Mouse (Mus musculus) lung, postnatal 36 days (tissue): ENCODE measurements around the gene Frrs1.

Source experiments
- DNase-seq: peaks from one replicate; pipeline ENCODE4 v3.0.0; 2022; ENCODE audit warnings: mixed read lengths

Gene Frrs1

GRCm38 (mm10) chr3:116848936-116849335 is 10.3 kb upstream of the Frrs1 start:
- DNase-seq: peak; percentile 13

DNA sequence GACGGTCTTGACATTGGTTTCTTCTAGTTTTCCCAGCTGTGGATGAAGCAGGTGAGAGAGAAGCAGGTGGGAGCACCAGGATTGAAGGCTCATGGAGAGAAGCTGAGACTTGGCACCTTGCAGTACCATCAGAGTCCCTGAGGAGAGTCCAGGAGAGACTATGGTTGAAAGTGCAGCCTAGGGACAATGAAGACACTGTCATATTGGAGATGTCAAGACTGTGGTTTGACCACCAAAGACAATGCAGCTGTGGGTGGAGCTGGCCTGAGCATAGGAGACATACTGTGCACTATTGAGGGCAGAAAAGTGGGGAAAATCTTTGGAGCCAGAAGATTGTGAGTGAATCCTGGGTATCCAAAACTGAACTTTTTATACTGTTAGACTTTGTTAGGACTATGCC is 8.9 kb upstream of the Frrs1 start:
- no peak for DNase-seq

GRCm38 (mm10) chr3:116852421-116852820 is 6.8 kb upstream of the Frrs1 start:
- no peak for DNase-seq

GRCm38 (mm10) chr3:116857611-116858010 is 1.7 kb upstream of the Frrs1 start:
- no peak for DNase-seq

DNA sequence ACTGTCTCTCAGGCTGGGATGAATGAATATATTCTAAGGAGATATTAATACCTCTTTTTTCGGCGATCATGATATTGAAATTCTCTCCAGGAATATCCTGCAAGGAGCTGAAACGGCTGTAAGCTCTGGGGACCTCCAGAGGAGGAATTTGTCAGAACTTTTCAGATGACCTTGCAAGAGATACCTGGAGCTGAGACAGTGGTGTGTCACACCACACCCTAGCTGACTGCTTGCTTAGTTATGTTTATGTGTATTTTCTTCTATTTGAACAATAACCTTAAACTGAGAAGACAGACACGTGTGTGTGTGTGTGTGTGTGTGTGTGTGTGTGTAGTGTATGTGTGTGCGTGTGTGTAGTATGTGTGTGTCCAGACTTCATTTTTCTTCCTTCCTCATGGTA is 488 bp downstream of the Frrs1 start:
- no peak for DNase-seq

DNA sequence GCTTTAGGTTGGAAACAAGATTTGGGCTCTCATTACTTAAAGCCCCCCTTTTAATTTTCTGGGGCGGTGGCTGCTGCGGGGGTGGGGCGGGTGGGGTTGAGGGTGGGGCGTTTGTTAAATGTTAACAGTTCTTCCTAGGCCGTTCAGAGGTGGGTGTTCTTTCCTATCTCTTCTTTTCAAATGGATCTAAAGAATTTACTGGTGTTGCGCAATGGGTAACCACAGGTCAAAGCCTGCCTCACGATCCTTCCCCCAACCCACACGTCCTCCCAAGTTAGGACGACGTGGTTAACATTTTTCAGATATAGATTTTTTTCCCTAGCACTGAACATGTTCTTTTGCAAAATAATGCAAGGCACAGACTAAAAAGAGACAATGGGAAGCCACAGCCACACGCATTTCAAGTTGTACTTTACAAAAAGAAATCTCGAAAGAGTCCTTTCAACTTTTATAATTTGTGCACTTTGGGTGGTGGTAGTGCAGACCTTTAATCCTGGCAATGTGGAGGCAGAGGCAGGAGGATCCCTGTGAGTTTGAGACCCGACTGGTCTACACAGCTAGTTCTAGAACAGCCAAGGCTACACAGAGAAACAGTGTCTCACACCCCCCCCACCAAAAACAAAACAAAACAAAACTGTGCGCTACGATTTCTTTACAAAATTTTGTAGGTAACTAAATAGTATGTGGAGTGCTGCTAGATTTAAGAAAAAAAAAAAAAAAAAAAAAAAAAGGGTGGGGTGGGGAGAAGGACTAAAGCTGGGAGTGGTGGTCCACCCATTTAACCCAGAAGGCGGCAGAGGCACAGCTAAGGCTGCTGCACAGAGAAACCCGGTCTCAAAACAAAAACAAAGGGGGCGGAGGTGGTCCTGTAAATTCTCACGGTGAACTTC is 1.3 kb downstream of the Frrs1 start:
- peak; percentile 15 for DNase-seq

GRCm38 (mm10) chr3:116861223-116861539 is 1.9 kb downstream of the Frrs1 start:
- DNase-seq: no peak

GRCm38 (mm10) chr3:116861540-116862067 is 2.3 kb downstream of the Frrs1 start:
- DNase-seq: peak; percentile 79

- no peak for DNase-seq
Measured at GRCm38 (mm10) chr3:116862621-116863020, 3.4 kb downstream of the Frrs1 start.

DNA sequence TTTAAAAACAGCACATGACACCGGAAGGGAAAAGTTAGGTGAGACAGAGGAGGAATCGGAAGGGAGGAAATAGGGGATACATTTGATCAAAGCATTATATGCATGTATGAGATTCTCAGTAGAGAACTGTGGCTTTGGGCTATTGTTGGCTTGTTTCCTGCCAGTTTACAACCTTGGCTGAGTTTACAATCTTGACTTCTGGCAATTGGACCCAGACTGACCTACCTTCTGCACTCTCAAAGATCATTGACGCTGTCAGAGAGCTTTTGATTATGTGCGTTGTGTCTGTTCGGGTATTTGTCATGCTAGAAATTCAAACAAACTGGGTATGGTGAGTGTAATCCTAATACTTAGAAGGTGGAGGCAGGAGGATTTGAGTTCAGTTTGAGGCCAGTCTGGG is 5.2 kb downstream of the Frrs1 start:
- no peak for DNase-seq

- DNase-seq: peak; percentile 15
Measured at GRCm38 (mm10) chr3:116865199-116865636, 6.0 kb downstream of the Frrs1 start.

DNA sequence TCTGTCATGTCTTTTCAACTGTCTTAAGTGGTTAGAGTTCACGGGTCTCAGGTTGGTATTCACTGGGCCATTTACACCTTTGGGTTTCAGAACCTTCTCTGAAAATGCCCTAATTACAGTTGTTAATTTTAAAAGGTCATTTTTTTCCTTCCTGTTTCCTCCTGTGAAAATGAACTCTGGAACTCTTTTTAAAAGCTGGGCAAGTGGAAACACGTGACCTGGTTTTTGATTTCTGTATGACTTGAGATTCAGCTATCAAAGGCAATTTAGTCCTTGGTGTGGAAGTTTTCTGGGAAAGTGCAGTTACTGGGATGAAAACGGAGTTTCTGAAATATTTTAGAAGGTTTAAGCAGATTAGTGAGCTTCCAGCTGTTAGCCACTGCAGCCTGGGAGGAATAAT is 11.1 kb downstream of the Frrs1 start:
- no peak for DNase-seq

- peak; percentile 77 for DNase-seq
Measured at GRCm38 (mm10) chr3:116882221-116882960, 23.1 kb downstream of the Frrs1 start.

GRCm38 (mm10) chr3:116884941-116885340 is 25.7 kb downstream of the Frrs1 start:
- no peak for DNase-seq

GRCm38 (mm10) chr3:116889358-116889757 is 30.1 kb downstream of the Frrs1 start:
- DNase-seq: no peak

DNA sequence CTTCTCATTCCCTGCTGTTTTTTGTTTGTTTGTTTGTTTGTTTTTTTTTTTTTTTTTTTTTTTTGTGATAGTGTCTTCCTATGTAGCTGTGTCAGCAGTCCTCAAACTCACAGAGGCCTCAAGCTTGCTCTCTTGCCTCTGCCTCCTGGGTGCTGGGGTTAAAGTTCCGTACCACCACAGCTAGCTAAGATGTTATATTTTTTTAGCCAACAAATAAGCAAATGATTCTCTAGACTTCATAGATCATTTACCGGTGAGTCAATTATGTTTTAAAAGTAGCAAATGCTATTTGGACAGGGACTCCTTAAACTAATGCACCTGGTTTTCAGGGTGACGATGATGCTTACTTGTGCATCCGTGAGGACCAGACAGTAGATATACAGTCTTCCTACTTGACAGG is 31.3 kb downstream of the Frrs1 start:
- no peak for DNase-seq

DNA sequence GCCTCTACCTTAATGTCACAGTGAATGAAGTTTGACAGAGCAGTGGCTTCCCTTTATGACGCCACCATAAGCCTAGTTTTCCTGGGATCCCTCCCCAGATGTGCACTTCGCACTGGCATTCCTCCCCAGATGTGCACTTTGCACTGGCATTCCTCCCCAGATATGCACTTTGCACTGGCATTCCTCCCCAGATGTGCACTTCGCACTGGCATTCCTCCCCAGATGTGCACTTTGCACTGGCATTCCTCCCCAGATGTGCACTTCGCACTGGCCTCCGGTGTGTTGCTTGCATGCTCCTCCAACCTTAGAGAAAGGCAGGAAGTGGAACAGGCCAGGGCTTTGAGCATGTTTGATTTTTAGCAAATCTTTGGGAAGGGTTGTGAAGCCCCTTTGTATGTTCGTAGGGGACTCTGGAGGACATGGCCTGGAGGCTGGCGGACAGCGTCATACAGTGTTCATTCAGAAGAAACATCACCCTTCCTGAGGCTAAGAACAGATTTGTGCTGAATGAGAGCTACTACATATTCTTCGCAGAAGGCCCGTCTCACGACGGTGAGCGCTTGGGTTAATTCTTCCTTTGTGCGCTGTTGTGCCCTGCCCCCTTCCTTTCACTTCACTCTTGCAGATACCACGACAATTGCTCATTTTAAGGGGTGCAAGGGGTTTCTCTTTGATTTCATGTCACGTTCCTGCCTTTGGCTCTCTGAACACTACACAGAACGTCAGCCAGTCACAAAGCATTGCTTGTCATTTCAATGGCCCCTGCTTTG is 32.4 kb downstream of the Frrs1 start:
- no peak for DNase-seq

- DNase-seq: no peak
Measured at GRCm38 (mm10) chr3:116892206-116892563, 32.9 kb downstream of the Frrs1 start.

GRCm38 (mm10) chr3:116892872-116893271 is 33.6 kb downstream of the Frrs1 start:
- peak; percentile 71 for DNase-seq

- DNase-seq: peak; percentile 83
Measured at GRCm38 (mm10) chr3:116904158-116904557, 44.9 kb downstream of the Frrs1 start.

GRCm38 (mm10) chr3:116905898-116906297 is 46.6 kb downstream of the Frrs1 start:
- DNase-seq: no peak

GRCm38 (mm10) chr3:116906596-116906995 is 47.3 kb downstream of the Frrs1 start:
- no peak for DNase-seq

GRCm38 (mm10) chr3:116914374-116914773 is 55.1 kb downstream of the Frrs1 start:
- no peak for DNase-seq
